Mouse (Mus musculus) layer of hippocampus, adult 2 months (tissue): ENCODE data around the gene Npy4r. TPM values are rescaled to one million over a fixed set of nuclear protein-coding genes. Genes with fewer than 3 reads are reported as not detected.

ENCODE experiments used
- DNase-seq, 2 experiments: peaks; one replicate each; pipeline ENCODE4 v3.0.0; 2022; ENCODE audit warnings: low spot score in 2 of 2
- H3K27ac ChIP-seq: fragments of 200-600 bp; 2 replicates; pipeline ENCODE4 v1.8.1; 2022
- H3K4me3 ChIP-seq: fragments of 200-600 bp; 2 replicates; pipeline ENCODE4 v1.8.1; 2022; ENCODE audit warnings: mild to moderate bottlenecking
- CTCF ChIP-seq: fragments of 200-600 bp; conservative IDR thresholded peaks from 2 replicates; pipeline ENCODE4 v1.8.1; 2022; ENCODE audit warnings: antibody characterized with exemption, mild to moderate bottlenecking, moderate library complexity
- long read RNA-seq, 2 experiments: library from polyadenylated mRNA; stranded (forward); transcript quantifications; one replicate each; pipeline ENCODE4 v2.0.0; 2021; ENCODE audit warnings: borderline mapping rate in 2 of 2
- total RNA-seq, 2 experiments: library from RNA; stranded (reverse); gene quantifications; 2 replicates each; pipeline ENCODE4 v1.2.3; 2021

Npy4r gene
- not detected for total RNA-seq
- long read RNA-seq, experiment 1, result 0 reads
- long read RNA-seq, experiment 2, result 0 reads

DNA sequence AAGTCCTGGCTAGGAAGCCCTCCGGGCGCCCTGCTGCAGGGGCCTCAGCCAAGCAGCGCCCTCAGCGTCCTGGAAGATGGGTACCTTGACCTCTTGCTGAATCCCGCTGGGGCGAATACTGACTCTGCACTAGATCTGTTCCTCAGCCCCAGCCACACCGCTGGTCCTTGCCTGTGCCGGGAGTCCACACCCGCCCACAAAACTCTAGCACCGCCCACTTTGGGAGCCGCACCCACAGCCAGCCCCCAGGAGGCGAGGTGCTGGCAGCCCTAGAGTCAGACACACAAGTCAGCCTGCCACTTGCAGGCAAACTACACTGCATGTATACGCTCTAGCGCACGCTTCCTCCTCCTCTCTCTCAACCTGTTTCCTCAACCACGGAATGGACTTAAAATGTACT is at the start of gene Npy4r:
Gene Npy4r, minus strand, starts transcription at position 148 of the 400 bp plus-strand sequence.
- Histone ChIP-seq H3K4me3 (no peak within 1 kb of the TSS), H3K27ac (no peak within 1 kb of the TSS)
- no peak for TF ChIP-seq CTCF
- no peak for DNase-seq

DNA sequence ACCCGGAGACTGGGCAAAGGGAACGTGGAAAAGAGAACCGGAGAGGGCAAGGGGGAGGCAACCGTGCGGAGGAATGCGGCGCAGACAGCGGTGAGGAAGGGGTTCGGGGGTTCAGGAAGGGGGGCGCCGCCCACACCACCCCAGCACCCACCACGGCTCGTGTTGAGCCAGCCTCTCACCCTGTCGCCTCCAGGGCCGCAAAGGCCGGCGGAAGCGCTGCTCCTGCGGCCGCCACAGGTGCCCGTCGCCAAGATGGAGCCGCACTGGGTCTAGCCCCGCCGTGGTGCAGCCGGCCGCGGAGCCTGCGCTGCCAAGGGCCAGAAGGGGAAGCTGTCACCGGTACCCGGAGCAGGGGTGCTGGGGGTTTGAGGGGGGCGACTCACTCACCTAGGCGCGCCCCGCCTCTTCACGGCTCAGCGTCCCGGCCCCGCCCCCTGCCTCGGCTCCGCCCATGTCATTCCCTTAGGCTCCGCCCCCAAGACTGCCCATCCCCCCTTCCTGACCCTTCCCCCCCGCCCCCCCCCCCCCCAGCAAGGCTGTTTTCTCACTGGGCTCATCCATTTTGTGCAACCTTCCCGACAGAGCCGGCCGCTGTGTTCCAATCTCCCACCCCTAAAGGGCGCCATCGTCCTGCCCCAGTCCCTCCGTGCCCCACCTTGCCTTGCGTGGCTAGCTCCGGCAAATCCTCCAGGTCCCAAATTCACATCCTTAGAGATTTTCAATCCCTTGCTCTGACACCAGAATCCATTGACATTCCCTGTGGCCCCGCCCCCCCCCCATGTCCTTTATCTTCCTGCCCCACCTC is 49.1 kb upstream of the Npy4r start, which contains the start of gene Gprin2:
Gene Gprin2, minus strand, starts transcription at position 423 of the 805 bp plus-strand sequence.
- no peak for DNase-seq
- TF ChIP-seq CTCF, result no peak
- peak within 1 kb of the TSS; percentile 73 for H3K4me3 ChIP-seq
- 0 out of 2 replicates have a peak within 1 kb of the TSS, but pooled peaks have one; percentile 23 for H3K27ac ChIP-seq

- no peak for DNase-seq
- Histone ChIP-seq H3K27ac (no peak overlapping the region), H3K4me3 (peak overlapping the region; percentile 73)
Measured at GRCm38 (mm10) chr14:34200738-34201230, 48.5 kb upstream of the Npy4r start.

DNA sequence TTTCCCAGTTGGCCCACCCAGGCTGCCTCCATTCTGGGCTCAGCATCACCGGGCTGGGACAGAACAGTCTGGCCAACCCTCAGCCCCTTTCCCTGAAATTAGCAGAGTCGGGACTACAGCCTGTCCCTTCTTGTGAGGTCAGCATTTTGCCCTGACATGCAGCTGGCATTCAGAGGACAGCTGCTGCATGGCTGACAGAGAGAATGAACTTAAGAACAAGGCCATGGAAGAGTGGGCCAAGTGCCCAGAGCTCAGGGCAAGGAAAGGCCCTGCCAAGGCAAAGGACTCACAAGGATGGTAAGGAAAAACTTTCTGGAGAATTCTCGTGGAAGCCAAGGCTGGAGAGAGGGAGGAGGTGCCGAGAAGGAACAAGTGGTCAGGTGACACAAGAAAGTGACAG is 44.4 kb upstream of the Npy4r start:
- TF ChIP-seq CTCF, result no peak
- no peak for DNase-seq
- H3K27ac ChIP-seq, result no peak overlapping the region
- no peak overlapping the region for H3K4me3 ChIP-seq

More at GRCm38 (mm10) chr14:34200738-34201230, 48.5 kb upstream of the Npy4r start:
- TF ChIP-seq CTCF, result no peak

- H3K27ac ChIP-seq, result no peak overlapping the region
- DNase-seq, result no peak
- TF ChIP-seq CTCF, result no peak
- H3K4me3 ChIP-seq, result no peak overlapping the region
Measured at GRCm38 (mm10) chr14:34195466-34195865, 43.2 kb upstream of the Npy4r start.

DNA sequence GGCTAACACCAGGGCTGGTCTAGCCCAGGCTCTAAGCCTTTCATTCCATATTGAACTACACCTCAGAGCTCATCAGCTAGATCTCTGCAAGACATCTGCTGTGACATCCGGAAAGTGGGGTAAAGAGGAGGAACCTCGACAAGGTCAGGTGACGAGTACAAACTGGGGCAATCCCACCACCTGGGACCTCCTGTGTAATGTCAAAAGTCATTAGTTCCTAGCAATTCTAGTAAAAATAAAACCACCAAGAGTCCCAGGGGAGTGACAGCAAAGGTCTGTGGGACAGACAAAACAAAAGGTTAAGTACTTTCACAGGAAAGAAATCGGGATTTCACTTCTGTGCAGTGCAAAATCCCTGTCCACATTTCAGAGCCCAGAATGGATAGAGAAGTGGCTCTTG is 41.6 kb upstream of the Npy4r start:
- no peak for DNase-seq
- no peak overlapping the region for H3K4me3 ChIP-seq
- no peak overlapping the region for H3K27ac ChIP-seq
- no peak for TF ChIP-seq CTCF

GRCm38 (mm10) chr14:34190361-34190760 is 38.1 kb upstream of the Npy4r start:
- no peak for TF ChIP-seq CTCF
- DNase-seq, result no peak

GRCm38 (mm10) chr14:34188629-34189028 is 36.3 kb upstream of the Npy4r start:
- Histone ChIP-seq H3K27ac (no peak overlapping the region), H3K4me3 (no peak overlapping the region)
- peak in 1 of 2 experiments; percentile 30 for DNase-seq
- peak; percentile 80 for TF ChIP-seq CTCF

More at GRCm38 (mm10) chr14:34190361-34190760, 38.1 kb upstream of the Npy4r start:
- H3K4me3 ChIP-seq, result no peak overlapping the region
- H3K27ac ChIP-seq, result no peak overlapping the region

DNA sequence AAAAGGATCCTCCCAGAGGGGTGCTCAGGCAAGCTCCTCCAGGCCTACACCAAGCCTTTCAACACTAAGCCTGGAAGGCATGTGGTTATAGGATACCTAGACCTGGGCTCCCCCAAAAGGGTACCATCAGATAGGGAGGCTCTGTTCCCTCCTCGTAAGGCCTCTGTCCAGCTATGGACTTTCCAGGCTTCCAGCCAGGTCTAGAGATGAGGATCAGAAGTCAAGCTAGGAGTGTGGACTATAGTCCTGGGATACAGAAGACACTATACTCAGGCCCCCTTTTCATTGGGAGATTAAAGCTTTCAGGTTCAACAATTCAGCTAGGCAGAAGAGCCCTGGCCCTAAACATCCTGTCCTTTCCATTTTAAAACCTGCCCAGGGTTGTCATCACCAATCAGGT is 30.8 kb upstream of the Npy4r start:
- no peak for DNase-seq
- Histone ChIP-seq H3K27ac (no peak overlapping the region), H3K4me3 (no peak overlapping the region)
- TF ChIP-seq CTCF, result no peak

GRCm38 (mm10) chr14:34179351-34179750 is 27.1 kb upstream of the Npy4r start:
- Histone ChIP-seq H3K4me3 (no peak overlapping the region), H3K27ac (no peak overlapping the region)
- DNase-seq, result peak; percentile 53 to 83
- no peak for TF ChIP-seq CTCF

- H3K27ac ChIP-seq, result no peak overlapping the region
- H3K4me3 ChIP-seq, result no peak overlapping the region
- no peak for TF ChIP-seq CTCF
- DNase-seq, result no peak
Measured at GRCm38 (mm10) chr14:34171107-34171506, 18.8 kb upstream of the Npy4r start.

- Histone ChIP-seq H3K4me3 (no peak overlapping the region), H3K27ac (no peak overlapping the region)
- no peak for DNase-seq
- TF ChIP-seq CTCF, result no peak
Measured at GRCm38 (mm10) chr14:34155752-34156151, 3.5 kb upstream of the Npy4r start.

GRCm38 (mm10) chr14:34154601-34155337 is 2.5 kb upstream of the Npy4r start:
- Histone ChIP-seq H3K4me3 (no peak overlapping the region), H3K27ac (no peak overlapping the region)
- peak; percentile 84 for TF ChIP-seq CTCF
- DNase-seq, result peak; percentile 19 to 64
